Mouse (Mus musculus) kidney, embryonic 16.5 days (tissue): ENCODE measurements around the gene Lair1. TPM values are rescaled to one million over a fixed set of nuclear protein-coding genes. Genes with fewer than 3 reads are reported as not detected.
"Not testable (repeated sequence)": the region's sequence is repeated elsewhere in the genome, so short reads cannot be mapped to it uniquely, and the experiment has no call there.

Experiments used
- ATAC-seq: fragments of 200-750 bp; cut with Nextera tagmentation; 2 replicates; pipeline ENCODE4 v1.8.0; 2017; ENCODE audit warnings: moderate TSS enrichment; ENCODE audit not compliant: low FRiP score, low TSS enrichment
- H3K27ac ChIP-seq: fragments of 300-500 bp; sonication (generic); 2 replicates; pipeline ENCODE4 v1.5.1; 2014; ENCODE audit warnings: low read length
- H3K27me3 ChIP-seq: fragments of 300-500 bp; sonication (generic); 2 replicates; pipeline ENCODE4 v1.6.1; 2014; ENCODE audit warnings: low read length, control low read depth, mixed read lengths; ENCODE audit not compliant: insufficient read depth
- H3K36me3 ChIP-seq: fragments of 300-500 bp; sonication (generic); 2 replicates; pipeline ENCODE4 v1.6.1; 2014; ENCODE audit warnings: low read length, control low read depth, mixed read lengths; ENCODE audit not compliant: insufficient read depth
- H3K4me1 ChIP-seq: fragments of 300-500 bp; sonication (generic); 2 replicates; pipeline ENCODE4 v1.6.1; 2014; ENCODE audit warnings: low read length, control low read depth, mixed read lengths; ENCODE audit not compliant: insufficient read depth
- H3K4me2 ChIP-seq: fragments of 300-500 bp; sonication (generic); replicated peaks from 2 replicates; pipeline ENCODE4 v1.6.1; 2014; ENCODE audit warnings: low read depth, low read length
- H3K4me3 ChIP-seq: fragments of 300-500 bp; sonication (generic); 2 replicates; pipeline ENCODE4 v1.5.1; 2014; ENCODE audit warnings: mild to moderate bottlenecking, low read length
- H3K9ac ChIP-seq: fragments of 300-500 bp; sonication (generic); replicated peaks from 2 replicates; pipeline ENCODE4 v1.6.1; 2014; ENCODE audit warnings: low read length
- H3K9me3 ChIP-seq: fragments of 300-500 bp; sonication (generic); 2 replicates; pipeline ENCODE4 v1.6.1; 2016; ENCODE audit warnings: low read length, control low read depth
- WGBS: fragments of 180-500 bp; shearing (Covaris S2); extraction: QIAGEN DNeasy Blood & Tissue Kit; methylation state at CpG from one replicate; pipeline ENCODE4 v1.1.7; 2014; 5-methylcytosine and 5-hydroxymethylcytosine counted together
- polyA plus RNA-seq: library from polyadenylated mRNA; unstranded; fragments of >200 nt; fragmentation: Nextera tagmentation; extraction: Ambion mirVana; gene quantifications from 2 replicates; pipeline ENCODE4 v1.2.1, GENCODE M21; 2015

Gene Lair1
- polyA plus RNA-seq, 1 experiment from 2014 or later, result 1.4 TPM

- no peaks in the 10 kb centered on the region for H3K27me3 ChIP-seq
- H3K9me3 ChIP-seq, result no peaks in the 10 kb centered on the region
- H3K4me1 ChIP-seq, result no peaks in the 10 kb centered on the region
- peak; percentile 54; the same call in 1 of the 2 replicates for ATAC-seq
- H3K9ac ChIP-seq, result no peak overlapping the region
- no peak overlapping the region for H3K27ac ChIP-seq
- WGBS, result 27% methylated on average over 3 of the region's 3 CpGs
- H3K4me3 ChIP-seq, result no peak overlapping the region
- no peaks in the 10 kb centered on the region for H3K36me3 ChIP-seq
- H3K4me2 ChIP-seq, result no peak overlapping the region
Observed at GRCm38 (mm10) chr7:4026794-4027421, 36.1 kb downstream of the Lair1 start.

GRCm38 (mm10) chr7:4004636-4005035 is 58.4 kb downstream of the Lair1 start:
- H3K9ac ChIP-seq, H3K9me3 ChIP-seq, H3K27ac ChIP-seq, H3K4me3 ChIP-seq, H3K27me3 ChIP-seq, H3K4me2 ChIP-seq, ATAC-seq, H3K4me1 ChIP-seq, H3K36me3 ChIP-seq: not testable (repeated sequence)
- 59% methylated on average over 3 of the region's 3 CpGs for WGBS

GRCm38 (mm10) chr7:4003996-4004395 is 59.0 kb downstream of the Lair1 start:
- not testable (repeated sequence) for H3K4me1 ChIP-seq, H3K27me3 ChIP-seq, H3K4me2 ChIP-seq, H3K9ac ChIP-seq, H3K4me3 ChIP-seq, H3K9me3 ChIP-seq, ATAC-seq, H3K27ac ChIP-seq, H3K36me3 ChIP-seq
- WGBS, result 86% methylated on average over 4 of the region's 4 CpGs

GRCm38 (mm10) chr7:3962017-3962416 is 101.0 kb downstream of the Lair1 start:
- Histone ChIP-seq H3K4me2 (no peak overlapping the region), H3K27ac (no peak overlapping the region), H3K27me3 (no peaks in the 10 kb centered on the region), H3K36me3 (no peaks in the 10 kb centered on the region), H3K9me3 (no peaks in the 10 kb centered on the region), H3K4me3 (no peak overlapping the region), H3K4me1 (no peaks in the 10 kb centered on the region), H3K9ac (no peak overlapping the region)
- no peak for ATAC-seq
- 82% methylated on average over 2 of the region's 2 CpGs for WGBS

GRCm38 (mm10) chr7:3957387-3957786 is 105.6 kb downstream of the Lair1 start:
- no peak overlapping the region for H3K9ac ChIP-seq
- H3K9me3 ChIP-seq, result no peaks in the 10 kb centered on the region
- H3K4me3 ChIP-seq, result no peak overlapping the region
- no peaks in the 10 kb centered on the region for H3K36me3 ChIP-seq
- 84% methylated on average over 3 of the region's 3 CpGs for WGBS
- no peaks in the 10 kb centered on the region for H3K4me1 ChIP-seq
- no peaks in the 10 kb centered on the region for H3K27me3 ChIP-seq
- no peak overlapping the region for H3K27ac ChIP-seq
- ATAC-seq, result no peak
- no peak overlapping the region for H3K4me2 ChIP-seq

Other genes starting within 250 kb of the Lair1 start
- 0.11 TPM in 1 of 2 replicates, not detected in the other for gene Gm15448, start 237.5 kb downstream of the Lair1 start, polyA plus RNA-seq
- gene Pira2, start 218.2 kb downstream of the Lair1 start, polyA plus RNA-seq, result 0.13 and 0.21 TPM in 2 replicates
- 0.09 and 0.14 TPM in 2 replicates for gene Gm14548, start 165.1 kb downstream of the Lair1 start, polyA plus RNA-seq
- 0.13 and 0.19 TPM in 2 replicates for gene Lilra6, start 147.7 kb downstream of the Lair1 start, polyA plus RNA-seq
- gene Ttyh1, start 56.2 kb upstream of the Lair1 start, polyA plus RNA-seq, result 2.4 and 2.7 TPM in 2 replicates
- gene Leng8, start 73.8 kb upstream of the Lair1 start, polyA plus RNA-seq, result 59.7 and 74.2 TPM in 2 replicates
- gene Leng9, start 87.2 kb upstream of the Lair1 start, polyA plus RNA-seq, result 3.6 and 4.3 TPM in 2 replicates
- gene Cdc42ep5, start 101.7 kb upstream of the Lair1 start, polyA plus RNA-seq, result 36.5 and 43.2 TPM in 2 replicates
- not detected in 2 replicates for gene Lilra5, start 174.6 kb upstream of the Lair1 start, polyA plus RNA-seq